Mouse (Mus musculus): ENCODE measurements around the gene Ddn. TPM values are rescaled to one million over a fixed set of nuclear protein-coding genes. Genes with fewer than 3 reads are reported as not detected.

Ddn gene
- polyA plus RNA-seq, 1 experiment, result 0.01 TPM

DNA sequence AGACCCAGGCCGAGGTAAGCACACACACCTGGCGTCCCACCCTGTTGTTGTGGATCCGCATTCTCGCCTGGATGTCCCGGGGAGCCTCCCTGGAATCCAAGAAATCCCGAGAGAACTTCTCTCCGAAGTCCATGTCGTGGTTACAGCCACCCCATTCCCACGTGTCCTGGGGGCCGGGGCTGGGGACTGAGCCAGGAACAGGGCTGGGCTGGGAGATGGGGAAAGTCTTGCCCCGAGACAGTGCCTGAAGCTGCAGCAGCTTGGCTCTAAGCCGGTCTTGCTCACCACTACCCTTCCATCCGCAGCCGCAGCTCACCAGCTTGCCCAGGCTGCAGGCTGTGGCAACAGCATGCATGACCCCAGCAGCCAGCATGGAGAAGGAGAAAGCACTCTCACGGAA, 35.2 kb downstream of the Ddn start:
- Histone ChIP-seq H3K4me1 (ENCODE audit: control insufficient read depth) (peaks cover 19% of the 10 kb centered on the region), H3K9me3 (ENCODE audit: control insufficient read depth, low read length) (peaks cover 8% of the 10 kb centered on the region; the same call in 1 of the 2 replicates), H3K4me3 (replicated peaks) (no peak overlapping the region), H3K27me3 (ENCODE audit: control insufficient read depth) (peaks cover 97% of the 10 kb centered on the region), H3K36me3 (ENCODE audit: control insufficient read depth) (no peaks in the 10 kb centered on the region)
- TF ChIP-seq GATA1 (IDR thresholded peaks at IDR 0.05; ENCODE audit: low read length), result no peak
- TF ChIP-seq TAL1 (IDR thresholded peaks at IDR 0.05; ENCODE audit: low read length), result no peak

GRCm38 (mm10) chr15:98772511-98773211, 36.6 kb downstream of the Ddn start:
- Histone ChIP-seq H3K36me3 (ENCODE audit: control insufficient read depth) (no peaks in the 10 kb centered on the region), H3K4me1 (ENCODE audit: control insufficient read depth) (peaks cover 19% of the 10 kb centered on the region), H3K9me3 (ENCODE audit: control insufficient read depth, low read length) (peaks cover 7% of the 10 kb centered on the region; the same call in 1 of the 2 replicates), H3K27me3 (ENCODE audit: control insufficient read depth) (peaks cover 94% of the 10 kb centered on the region), H3K4me3 (replicated peaks) (peak overlapping the region; percentile 38)
- TF ChIP-seq TAL1 (IDR thresholded peaks at IDR 0.05; ENCODE audit: low read length), result no peak
- TF ChIP-seq GATA1 (IDR thresholded peaks at IDR 0.05; ENCODE audit: low read length), result no peak

- H3K4me1 ChIP-seq (ENCODE audit: control insufficient read depth), result peaks cover 19% of the 10 kb centered on the region
- peak overlapping the region; percentile 38 for H3K4me3 ChIP-seq (replicated peaks)
- H3K27me3 ChIP-seq (ENCODE audit: control insufficient read depth), result peaks cover 87% of the 10 kb centered on the region
- peaks cover 6% of the 10 kb centered on the region; the same call in 1 of the 2 replicates for H3K9me3 ChIP-seq (ENCODE audit: control insufficient read depth, low read length)
- H3K36me3 ChIP-seq (ENCODE audit: control insufficient read depth), result no peaks in the 10 kb centered on the region
- TF ChIP-seq TAL1 (IDR thresholded peaks at IDR 0.05; ENCODE audit: low read length) (no peak), GATA1 (IDR thresholded peaks at IDR 0.05; ENCODE audit: low read length) (no peak)
Observed at GRCm38 (mm10) chr15:98771813-98772425, 37.4 kb downstream of the Ddn start.

DNA sequence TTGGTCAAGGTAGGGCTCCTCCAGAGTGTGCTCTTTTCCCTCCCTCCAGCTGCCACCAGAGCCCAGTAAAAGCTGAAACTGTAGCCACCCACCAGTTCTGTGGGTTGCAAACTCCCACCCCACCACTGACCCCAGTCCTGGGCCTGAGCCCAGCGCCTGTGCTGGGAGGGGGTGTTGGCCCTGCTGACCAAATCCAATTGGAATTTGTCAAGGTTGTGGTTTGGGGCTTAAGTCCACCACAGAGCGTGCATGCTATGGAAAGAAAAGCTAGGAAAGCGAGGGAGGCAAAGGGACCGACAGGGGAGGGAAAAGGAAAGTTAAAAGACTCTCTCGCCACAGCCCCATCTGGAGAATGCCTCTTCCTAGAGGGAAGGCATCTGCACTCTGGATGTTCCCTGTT, 41.0 kb downstream of the Ddn start:
- Histone ChIP-seq H3K27me3 (ENCODE audit: control insufficient read depth) (peaks cover 78% of the 10 kb centered on the region), H3K4me1 (ENCODE audit: control insufficient read depth) (peaks cover 15% of the 10 kb centered on the region), H3K4me3 (replicated peaks) (no peak overlapping the region), H3K9me3 (ENCODE audit: control insufficient read depth, low read length) (no peaks in the 10 kb centered on the region), H3K36me3 (ENCODE audit: control insufficient read depth) (no peaks in the 10 kb centered on the region)
- TF ChIP-seq TAL1 (IDR thresholded peaks at IDR 0.05; ENCODE audit: low read length) (no peak), GATA1 (IDR thresholded peaks at IDR 0.05; ENCODE audit: low read length) (no peak)

GRCm38 (mm10) chr15:98765929-98766328, 43.4 kb downstream of the Ddn start:
- Histone ChIP-seq H3K4me1 (ENCODE audit: control insufficient read depth) (peaks cover 21% of the 10 kb centered on the region), H3K36me3 (ENCODE audit: control insufficient read depth) (no peaks in the 10 kb centered on the region), H3K4me3 (replicated peaks) (no peak overlapping the region), H3K9me3 (ENCODE audit: control insufficient read depth, low read length) (no peaks in the 10 kb centered on the region), H3K27me3 (ENCODE audit: control insufficient read depth) (peaks cover 64% of the 10 kb centered on the region)
- TF ChIP-seq TAL1 (IDR thresholded peaks at IDR 0.05; ENCODE audit: low read length) (no peak), GATA1 (IDR thresholded peaks at IDR 0.05; ENCODE audit: low read length) (no peak)

DNA sequence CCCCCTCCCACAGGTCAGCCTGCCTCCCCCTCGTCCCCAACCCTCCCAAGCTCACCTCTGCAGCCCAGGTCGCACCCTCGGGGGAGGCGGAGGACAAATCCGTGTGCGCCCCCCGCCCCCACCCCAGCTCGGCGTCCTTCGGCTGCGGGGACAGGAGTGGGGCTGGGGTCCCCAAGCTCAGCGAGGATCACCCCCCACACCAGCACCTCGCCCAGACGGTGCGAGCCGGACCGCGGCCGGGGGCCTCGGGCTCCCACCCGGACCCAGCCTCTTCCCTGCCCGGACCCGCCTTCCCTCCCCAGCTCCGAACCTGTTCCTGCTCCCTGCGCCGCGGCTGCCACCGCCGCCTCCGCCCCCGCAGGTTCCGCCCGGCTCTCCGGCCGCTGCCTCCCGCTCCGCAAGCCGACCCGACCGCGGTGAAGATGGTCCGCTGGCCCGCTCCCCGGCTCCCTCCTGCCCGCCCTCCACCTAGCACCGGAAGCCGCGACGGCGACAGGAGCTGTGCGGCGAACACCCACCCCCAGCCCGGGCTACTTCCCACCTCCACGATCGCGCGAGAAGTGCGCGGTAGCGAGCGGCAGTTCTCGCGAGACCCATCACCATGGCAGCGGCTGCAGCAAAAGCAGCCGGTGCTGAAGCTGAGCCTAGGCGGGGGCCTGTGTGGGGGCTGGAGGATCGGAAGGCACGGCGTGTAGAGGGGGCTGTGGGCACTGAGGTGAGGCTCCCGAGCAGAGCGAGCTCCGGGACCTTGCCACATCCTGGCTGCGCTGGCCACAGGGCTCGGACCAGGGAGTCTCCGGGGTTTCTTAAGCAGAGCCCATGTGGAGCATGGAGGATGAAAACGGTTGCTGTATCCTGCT, 46.4 kb downstream of the Ddn start, which contains the start of gene Arf3:
TSS of gene Arf3 (minus strand) at position 545 of the 860 bp plus-strand sequence.
- peaks cover 21% of the 10 kb centered on the region for H3K4me1 ChIP-seq (ENCODE audit: control insufficient read depth)
- H3K4me3 ChIP-seq (replicated peaks), result peak within 1 kb of the TSS; percentile 81
- TF ChIP-seq TAL1 (IDR thresholded peaks at IDR 0.05; ENCODE audit: low read length) (no peak), GATA1 (IDR thresholded peaks at IDR 0.05; ENCODE audit: low read length) (no peak)
- peaks cover 2% of the 10 kb centered on the region; the same call in 1 of the 2 replicates for H3K36me3 ChIP-seq (ENCODE audit: control insufficient read depth)
- H3K27me3 ChIP-seq (ENCODE audit: control insufficient read depth), result peaks cover 40% of the 10 kb centered on the region
- no peaks in the 10 kb centered on the region for H3K9me3 ChIP-seq (ENCODE audit: control insufficient read depth, low read length)

DNA sequence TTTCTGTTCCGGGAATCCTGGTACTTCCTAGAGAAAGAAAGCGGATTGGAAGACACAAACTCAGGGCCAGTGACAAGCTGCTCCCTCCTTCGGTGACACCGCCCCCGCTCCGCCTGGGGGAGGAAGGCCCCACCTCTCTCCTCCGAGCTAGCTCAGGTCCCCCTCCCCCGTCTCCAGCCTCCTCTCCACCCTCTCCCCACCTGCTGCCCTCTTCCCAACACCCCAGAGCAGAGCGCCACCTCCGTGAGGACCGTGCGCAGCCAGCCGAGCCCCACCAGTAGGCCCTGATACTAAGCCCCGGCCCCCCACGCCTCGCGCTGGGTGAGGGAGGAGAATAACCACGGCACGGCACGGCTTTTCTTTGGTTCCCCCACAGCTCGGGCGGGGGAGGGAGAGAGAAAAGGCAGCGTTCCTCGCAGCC, 47.1 kb downstream of the Ddn start:
- H3K9me3 ChIP-seq (ENCODE audit: control insufficient read depth, low read length), result no peaks in the 10 kb centered on the region
- peaks cover 37% of the 10 kb centered on the region for H3K27me3 ChIP-seq (ENCODE audit: control insufficient read depth)
- H3K4me1 ChIP-seq (ENCODE audit: control insufficient read depth), result peaks cover 21% of the 10 kb centered on the region
- H3K36me3 ChIP-seq (ENCODE audit: control insufficient read depth), result peaks cover 2% of the 10 kb centered on the region; the same call in 1 of the 2 replicates
- no peak for TF ChIP-seq GATA1 (IDR thresholded peaks at IDR 0.05; ENCODE audit: low read length)
- TF ChIP-seq TAL1 (IDR thresholded peaks at IDR 0.05; ENCODE audit: low read length), result no peak
- H3K4me3 ChIP-seq (replicated peaks), result peak overlapping the region; percentile 81

DNA sequence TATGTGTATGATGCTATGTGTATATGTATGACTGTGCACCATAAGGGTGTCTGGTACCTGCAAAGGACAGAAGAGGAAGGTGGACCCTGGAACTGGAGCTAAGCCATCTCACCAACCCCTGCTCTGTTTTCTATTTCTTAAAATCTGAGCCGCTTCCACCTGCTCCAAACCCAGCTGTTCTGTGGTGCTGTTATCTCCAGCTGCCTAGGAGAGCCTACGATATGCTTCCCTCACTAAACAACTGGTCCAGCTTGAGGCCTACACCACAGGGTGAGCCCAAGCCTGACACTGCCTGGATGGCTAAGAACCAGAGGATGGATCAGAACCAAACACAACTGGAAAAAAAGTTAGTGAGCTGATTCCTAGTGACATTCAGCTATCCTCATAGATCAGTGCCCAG, 55.2 kb downstream of the Ddn start:
- H3K4me3 ChIP-seq (replicated peaks), result no peak overlapping the region
- TF ChIP-seq GATA1 (IDR thresholded peaks at IDR 0.05; ENCODE audit: low read length) (no peak), TAL1 (IDR thresholded peaks at IDR 0.05; ENCODE audit: low read length) (no peak)
- H3K36me3 ChIP-seq (ENCODE audit: control insufficient read depth), result peaks cover 2% of the 10 kb centered on the region; the same call in 1 of the 2 replicates
- peaks cover 25% of the 10 kb centered on the region for H3K4me1 ChIP-seq (ENCODE audit: control insufficient read depth)
- no peaks in the 10 kb centered on the region for H3K9me3 ChIP-seq (ENCODE audit: control insufficient read depth, low read length)
- H3K27me3 ChIP-seq (ENCODE audit: control insufficient read depth), result no peaks in the 10 kb centered on the region

Other genes with a start within 250 kb of the Ddn start
- 0.41 and 0.61 TPM in 2 replicates for gene Ccnt1, start 238.6 kb downstream of the Ddn start, polyA plus RNA-seq (2012)
- gene 4930415O20Rik, start 238.5 kb downstream of the Ddn start, polyA plus RNA-seq (2012), result not detected in 2 replicates
- 1.6 TPM in 2 replicates for gene Adcy6, start 199.4 kb downstream of the Ddn start, polyA plus RNA-seq (2012)
- gene Cacnb3, start 178.7 kb downstream of the Ddn start, polyA plus RNA-seq (2012), result not detected in 2 replicates
- 7.9 and 8.4 TPM in 2 replicates for gene Ddx23, start 146.6 kb downstream of the Ddn start, polyA plus RNA-seq (2012)
- gene Rnd1, start 132.0 kb downstream of the Ddn start, polyA plus RNA-seq (2012), result 0.02 TPM in 1 of 2 replicates, not detected in the other
- gene Ccdc65, start 101.3 kb downstream of the Ddn start, polyA plus RNA-seq (2012), result 0.08 TPM in 1 of 2 replicates, not detected in the other
- gene Fkbp11, start 81.3 kb downstream of the Ddn start, polyA plus RNA-seq (2012), result 0.06 and 0.19 TPM in 2 replicates
- gene Arf3, start 46.3 kb downstream of the Ddn start, polyA plus RNA-seq (2012), result 0.11 and 0.14 TPM in 2 replicates
- gene Wnt10b, start 31.3 kb downstream of the Ddn start, polyA plus RNA-seq (2012), result not detected in 2 replicates
- gene Wnt1, start 19.6 kb downstream of the Ddn start, polyA plus RNA-seq (2012), result not detected in 2 replicates
- gene Prkag1, start 22.0 kb upstream of the Ddn start, polyA plus RNA-seq (2012), result 54.6 and 55.9 TPM in 2 replicates
- gene Kmt2d, start 61.7 kb upstream of the Ddn start, polyA plus RNA-seq (2012), result 1.5 and 2.6 TPM in 2 replicates
- 0.24 and 0.38 TPM in 2 replicates for gene Rhebl1, start 85.0 kb upstream of the Ddn start, polyA plus RNA-seq (2012)
- not detected in 2 replicates for gene Dhh, start 89.0 kb upstream of the Ddn start, polyA plus RNA-seq (2012)
- gene Lmbr1l, start 108.7 kb upstream of the Ddn start, polyA plus RNA-seq (2012), result 0.37 and 0.59 TPM in 2 replicates
- gene Tuba1b, start 125.1 kb upstream of the Ddn start, polyA plus RNA-seq (2012), result 71.2 and 76.8 TPM in 2 replicates
- not detected in 2 replicates for gene Gm49450, start 144.1 kb upstream of the Ddn start, polyA plus RNA-seq (2012)
- gene Tuba1a, start 144.2 kb upstream of the Ddn start, polyA plus RNA-seq (2012), result 4.0 and 13.4 TPM in 2 replicates
- 12.6 and 20.7 TPM in 2 replicates for gene Tuba1c, start 220.4 kb upstream of the Ddn start, polyA plus RNA-seq (2012)
- gene Prph, start 245.7 kb upstream of the Ddn start, polyA plus RNA-seq (2012), result not detected in 2 replicates

Measured in erythroblast, embryonic 14.5 days (primary cell).